Mouse (Mus musculus) thymus, adult 2 months (tissue): ENCODE results near the gene Rlbp1. TPM values are rescaled to one million over a fixed set of nuclear protein-coding genes. Genes with fewer than 3 reads are reported as not detected.

Experiments used
- DNase-seq: peaks from one replicate; pipeline ENCODE4 v3.0.0; 2021
- H3K27ac ChIP-seq: fragments of 200-500 bp; 2 replicates; pipeline ENCODE4 v1.5.1; 2012; ENCODE audit warnings: low read length, control low read depth; ENCODE audit not compliant: control insufficient read depth, insufficient read depth
- H3K27me3 ChIP-seq: fragments of 200-500 bp; 2 replicates; pipeline ENCODE4 v1.6.1; 2012; ENCODE audit warnings: mild to moderate bottlenecking, low read length, moderate library complexity, mixed read lengths; ENCODE audit not compliant: control insufficient read depth, insufficient read depth
- H3K36me3 ChIP-seq: fragments of 200-500 bp; 2 replicates; pipeline ENCODE4 v1.6.1; 2012; ENCODE audit warnings: mild to moderate bottlenecking, low read length, moderate library complexity; ENCODE audit not compliant: control insufficient read depth, insufficient read depth
- H3K4me1 ChIP-seq: fragments of 200-500 bp; replicated peaks from 2 replicates; pipeline ENCODE4 v1.6.1; 2012; ENCODE audit warnings: low read length; ENCODE audit not compliant: control insufficient read depth, insufficient read depth
- H3K4me3 ChIP-seq: fragments of 200-500 bp; 2 replicates; pipeline ENCODE4 v1.5.1; 2012; ENCODE audit warnings: mild to moderate bottlenecking, low read length, control low read depth, moderate library complexity; ENCODE audit not compliant: control insufficient read depth, insufficient read depth
- CTCF ChIP-seq: fragments of 200-500 bp; IDR thresholded peaks from 2 replicates; pipeline ENCODE4 v1.5.1; 2012; ENCODE audit warnings: mild to moderate bottlenecking, control low read depth, low read length, moderate library complexity, borderline replicate concordance; ENCODE audit not compliant: control insufficient read depth, poor library complexity, insufficient read depth; ENCODE audit errors: extremely low read depth
- POLR2A ChIP-seq: fragments of 200-500 bp; IDR thresholded peaks from 2 replicates; pipeline ENCODE4 v1.6.1; 2012; ENCODE audit warnings: mild to moderate bottlenecking, low read length, control low read depth, moderate library complexity; ENCODE audit not compliant: control insufficient read depth, poor library complexity, insufficient read depth; ENCODE audit errors: extremely low read depth
- WGBS: fragments of 180-500 bp; shearing (Covaris S2); methylation state at CpG from one replicate; pipeline ENCODE4 v1.1.7; 2018; 5-methylcytosine and 5-hydroxymethylcytosine counted together
- polyA plus RNA-seq: library from polyadenylated mRNA; depleted of rRNA; stranded (reverse); fragments of >200 nt; gene quantifications from 2 replicates; pipeline ENCODE4 v1.2.3, GENCODE M21; 2012; rRNA removed

Rlbp1 gene
- polyA plus RNA-seq, 1 experiment = 0.78 TPM

DNA sequence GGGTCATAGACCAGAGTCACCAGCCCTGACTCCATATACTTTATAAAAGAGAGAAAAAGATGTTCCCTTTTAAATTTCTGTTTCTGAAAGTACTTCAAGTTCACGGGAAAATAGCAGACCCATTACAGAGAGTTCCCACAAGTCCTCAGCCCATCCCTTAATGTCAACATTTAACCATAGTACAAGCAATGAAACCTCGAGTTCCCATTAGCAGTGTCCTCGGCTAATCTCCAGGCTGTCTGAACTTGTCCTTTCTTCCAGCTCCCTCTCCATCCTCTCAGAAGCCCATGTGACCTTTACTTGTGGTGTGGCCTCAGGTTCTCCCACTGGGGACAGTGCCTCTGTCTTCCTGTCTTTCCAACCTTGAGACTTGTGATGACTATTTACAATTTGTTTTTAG lies 53.4 kb downstream of the Rlbp1 start:
- Histone ChIP-seq H3K27ac (no peak overlapping the region), H3K27me3 (no peaks in the 10 kb centered on the region), H3K36me3 (peaks cover 14% of the 10 kb centered on the region), H3K4me1 (no peaks in the 10 kb centered on the region), H3K4me3 (no peak overlapping the region)
- DNase-seq = no peak
- TF ChIP-seq CTCF (no peak), POLR2A (no peak)
- 92% methylated on average over 3 of the region's 3 CpGs for WGBS

DNA sequence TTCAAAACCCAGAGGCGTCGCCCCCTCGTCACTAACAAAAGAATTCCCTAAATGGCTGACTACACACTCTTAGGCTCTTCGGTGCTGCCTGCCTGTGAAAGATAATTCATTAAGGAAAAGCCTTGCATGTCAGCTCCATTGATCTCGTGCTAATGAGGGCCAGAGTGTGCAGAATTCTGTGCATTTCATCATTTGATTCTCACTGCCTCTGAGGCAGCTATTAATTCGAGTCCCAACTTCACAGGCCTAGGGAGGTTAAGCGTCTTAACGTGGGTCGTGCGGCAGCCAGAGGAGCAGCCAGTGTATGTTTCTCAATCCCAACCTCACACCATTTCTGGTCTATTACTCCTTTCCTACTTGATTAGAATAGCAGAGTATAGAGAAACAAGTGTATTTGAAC lies 55.7 kb downstream of the Rlbp1 start:
- Histone ChIP-seq H3K36me3 (peaks cover 30% of the 10 kb centered on the region), H3K4me1 (no peaks in the 10 kb centered on the region), H3K27ac (no peak overlapping the region), H3K4me3 (no peak overlapping the region), H3K27me3 (no peaks in the 10 kb centered on the region)
- DNase-seq = no peak
- WGBS = 97% methylated on average over 10 of the region's 10 CpGs
- TF ChIP-seq POLR2A = no peak
- no peak for TF ChIP-seq CTCF

DNA sequence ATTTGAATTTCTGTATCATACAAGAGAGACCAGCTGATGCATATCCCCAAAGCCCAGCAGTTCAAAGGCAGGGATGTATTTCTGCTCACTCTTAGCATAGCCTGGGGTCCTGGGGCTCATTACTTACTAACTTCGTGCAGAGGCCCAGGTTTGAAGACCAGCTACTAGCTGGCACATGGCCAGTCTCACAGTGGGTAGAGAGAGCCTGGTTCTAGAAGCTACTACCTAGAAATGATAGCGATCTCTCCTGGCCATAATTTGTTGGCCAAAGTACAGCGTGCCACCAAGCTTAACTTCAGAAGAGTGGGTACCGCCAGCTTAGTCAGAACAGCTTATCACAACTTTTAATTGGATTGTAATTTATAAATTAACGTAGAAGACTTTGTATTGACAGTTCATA lies 58.1 kb downstream of the Rlbp1 start:
- H3K4me3 ChIP-seq = no peak overlapping the region
- no peaks in the 10 kb centered on the region for H3K4me1 ChIP-seq
- DNase-seq = no peak
- H3K36me3 ChIP-seq = peaks cover 47% of the 10 kb centered on the region
- WGBS = 94% methylated on average over 5 of the region's 5 CpGs
- TF ChIP-seq POLR2A (no peak), CTCF (no peak)
- H3K27me3 ChIP-seq = no peaks in the 10 kb centered on the region
- H3K27ac ChIP-seq = no peak overlapping the region

Other genes with a start within 250 kb of the Rlbp1 start
- 144 and 150 TPM in 2 replicates for gene Mfge8, start 238.0 kb downstream of the Rlbp1 start, polyA plus RNA-seq
- 32.5 and 34.0 TPM in 2 replicates for gene Abhd2, start 113.8 kb downstream of the Rlbp1 start, polyA plus RNA-seq
- gene Fanci, start 4.9 kb upstream of the Rlbp1 start, polyA plus RNA-seq = 7.8 and 10.1 TPM in 2 replicates
- gene Polg, start 79.3 kb upstream of the Rlbp1 start, polyA plus RNA-seq = 152 and 164 TPM in 2 replicates
- 0.56 and 1.2 TPM in 2 replicates for gene Rhcg, start 230.6 kb upstream of the Rlbp1 start, polyA plus RNA-seq